Mouse (Mus musculus) forebrain, embryonic 12.5 days (tissue): ENCODE results near the gene Defa22. TPM values are rescaled to one million over a fixed set of nuclear protein-coding genes. Genes with fewer than 3 reads are reported as not detected.
"Not testable (repeated sequence)": the region's sequence is repeated elsewhere in the genome, so short reads cannot be mapped to it uniquely, and the experiment has no call there.

Experiments used
- ATAC-seq: fragments of 200-750 bp; cut with Nextera tagmentation; 2 replicates; pipeline ENCODE4 v1.8.0; 2017; ENCODE audit warnings: moderate TSS enrichment; ENCODE audit not compliant: low FRiP score
- H3K27ac ChIP-seq: fragments of 300-500 bp; sonication (generic); 2 replicates; pipeline ENCODE4 v1.5.1; 2016; ENCODE audit warnings: mild to moderate bottlenecking
- H3K27me3 ChIP-seq: fragments of 300-500 bp; sonication (generic); 2 replicates; pipeline ENCODE4 v1.6.1; 2016; ENCODE audit warnings: mild to moderate bottlenecking
- H3K36me3 ChIP-seq: fragments of 300-500 bp; sonication (generic); replicated peaks from 2 replicates; pipeline ENCODE4 v1.6.1; 2016; ENCODE audit warnings: mild to moderate bottlenecking
- H3K4me1 ChIP-seq: fragments of 300-500 bp; sonication (generic); 2 replicates; pipeline ENCODE4 v1.6.1; 2016
- H3K4me2 ChIP-seq: fragments of 300-500 bp; sonication (generic); 2 replicates; pipeline ENCODE4 v1.6.1; 2016; ENCODE audit warnings: mild to moderate bottlenecking, moderate library complexity
- H3K4me3 ChIP-seq: fragments of 300-500 bp; sonication (generic); replicated peaks from 2 replicates; pipeline ENCODE4 v1.5.1; 2016; ENCODE audit warnings: mild to moderate bottlenecking
- H3K9ac ChIP-seq: fragments of 300-500 bp; sonication (generic); 2 replicates; pipeline ENCODE4 v1.6.1; 2016; ENCODE audit warnings: mild to moderate bottlenecking
- H3K9me3 ChIP-seq: fragments of 300-500 bp; sonication (generic); 2 replicates; pipeline ENCODE4 v1.6.1; 2016
- WGBS: fragments of 180-500 bp; shearing (Covaris S2); methylation state at CpG from one replicate; pipeline ENCODE4 v1.1.7; 2016; 5-methylcytosine and 5-hydroxymethylcytosine counted together
- polyA plus RNA-seq: library from polyadenylated mRNA; unstranded; fragments of >200 nt; fragmentation: Nextera tagmentation; extraction: Ambion mirVana; gene quantifications from 2 replicates; pipeline ENCODE4 v1.2.1, GENCODE M21; 2016

Gene Defa22
- not detected in 2 replicates for polyA plus RNA-seq

- not testable (repeated sequence) for H3K9me3 ChIP-seq, H3K9ac ChIP-seq, H3K27me3 ChIP-seq, H3K4me2 ChIP-seq, ATAC-seq, H3K4me3 ChIP-seq, H3K4me1 ChIP-seq, H3K27ac ChIP-seq, H3K36me3 ChIP-seq
- no CpG with 5 or more reads among the region's 1 CpGs for WGBS
Observed at GRCm38 (mm10) chr8:21161977-21162376, at the start of gene Defa22. TSS of gene Defa22 (plus strand) at chr8:21162277.

- not testable (repeated sequence) for H3K9me3 ChIP-seq, H3K4me3 ChIP-seq, H3K27ac ChIP-seq, ATAC-seq, H3K4me2 ChIP-seq, H3K4me1 ChIP-seq, H3K36me3 ChIP-seq, H3K27me3 ChIP-seq, H3K9ac ChIP-seq
- WGBS: 57% methylated on average over 3 of the region's 3 CpGs
Observed at GRCm38 (mm10) chr8:21134342-21134741, 27.7 kb upstream of the Defa22 start, which contains the start of gene Defa30. TSS of gene Defa30 (plus strand) at chr8:21134642.

GRCm38 (mm10) chr8:21191314-21191713 is 29.2 kb downstream of the Defa22 start, which contains the start of gene Defa31:
TSS of gene Defa31 (plus strand) at chr8:21191614.
- not testable (repeated sequence) for H3K4me1 ChIP-seq, ATAC-seq, H3K27ac ChIP-seq, H3K9me3 ChIP-seq, H3K36me3 ChIP-seq, H3K27me3 ChIP-seq, H3K4me3 ChIP-seq, H3K9ac ChIP-seq, H3K4me2 ChIP-seq
- WGBS: no CpG with 5 or more reads among the region's 1 CpGs

- H3K9me3 ChIP-seq, ATAC-seq: not testable (repeated sequence)
- no CpG with 5 or more reads among the region's 1 CpGs for WGBS
Observed at GRCm38 (mm10) chr8:21201261-21201660, 39.2 kb downstream of the Defa22 start, which contains the start of gene Gm15293. TSS of gene Gm15293 (plus strand) at chr8:21201561.

More at GRCm38 (mm10) chr8:21201261-21201660, 39.2 kb downstream of the Defa22 start, which contains the start of gene Gm15293:
- not testable (repeated sequence) for H3K27me3 ChIP-seq, H3K4me2 ChIP-seq, H3K4me1 ChIP-seq, H3K36me3 ChIP-seq, H3K4me3 ChIP-seq, H3K27ac ChIP-seq, H3K9ac ChIP-seq

Other genes with a start within 250 kb of the Defa22 start
- gene Gm6040, start 240.2 kb upstream of the Defa22 start, polyA plus RNA-seq: not detected in 2 replicates
- not detected in 2 replicates for gene AY761185, start 217.6 kb upstream of the Defa22 start, polyA plus RNA-seq
- not detected in 2 replicates for gene Defa21, start 136.7 kb upstream of the Defa22 start, polyA plus RNA-seq
- not detected in 2 replicates for gene Defa23, start 107.2 kb upstream of the Defa22 start, polyA plus RNA-seq
- not detected in 2 replicates for gene Defa35, start 97.2 kb upstream of the Defa22 start, polyA plus RNA-seq
- not detected in 2 replicates for gene Defa25, start 77.8 kb upstream of the Defa22 start, polyA plus RNA-seq
- gene Gm14851, start 66.2 kb upstream of the Defa22 start, polyA plus RNA-seq: not detected in 2 replicates
- not detected in 2 replicates for gene Defa30, start 27.6 kb upstream of the Defa22 start, polyA plus RNA-seq
- gene Defa31, start 29.3 kb downstream of the Defa22 start, polyA plus RNA-seq: not detected in 2 replicates
- not detected in 2 replicates for gene Gm15293, start 39.3 kb downstream of the Defa22 start, polyA plus RNA-seq
- not detected in 2 replicates for gene Gm15292, start 87.5 kb downstream of the Defa22 start, polyA plus RNA-seq
- gene Defa27, start 153.3 kb downstream of the Defa22 start, polyA plus RNA-seq: not detected in 2 replicates
- not detected in 2 replicates for gene Defa29, start 164.7 kb downstream of the Defa22 start, polyA plus RNA-seq
- not detected in 2 replicates for gene Defa2, start 216.2 kb downstream of the Defa22 start, polyA plus RNA-seq
- gene Defa33, start 229.5 kb downstream of the Defa22 start, polyA plus RNA-seq: not detected in 2 replicates